Mouse (Mus musculus): ENCODE results near the gene Slc7a1. TPM values are rescaled to one million over a fixed set of nuclear protein-coding genes. Genes with fewer than 3 reads are reported as not detected.

Gene Slc7a1
- polyA plus RNA-seq, 1 experiment = 12.8 TPM

DNA sequence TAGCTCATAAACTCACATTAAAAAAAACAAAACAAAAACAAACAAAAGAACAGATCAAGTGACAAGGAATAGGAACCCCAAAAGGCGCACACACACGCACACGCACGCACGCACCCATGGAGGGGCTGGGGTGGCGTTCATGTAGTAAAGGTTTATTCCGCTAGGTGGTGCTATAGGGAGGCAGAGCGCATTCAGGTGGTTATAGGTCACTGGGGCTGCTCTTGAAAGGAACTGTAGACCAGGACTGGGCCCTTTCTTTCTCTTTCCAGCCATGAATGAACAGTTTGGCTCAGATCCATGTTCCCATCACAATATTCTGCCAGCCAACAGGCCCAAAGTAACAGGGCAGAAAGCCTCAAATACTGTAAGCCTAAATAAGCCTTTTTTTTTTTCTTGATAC, 53.2 kb downstream of the Slc7a1 start:
- Histone ChIP-seq H3K4me3 (ENCODE audit: control insufficient read depth, insufficient read depth, low read length) (no peak overlapping the region), H3K4me1 (replicated peaks; ENCODE audit: control insufficient read depth, insufficient read depth, low read length) (peaks cover 12% of the 10 kb centered on the region), H3K36me3 (ENCODE audit: control insufficient read depth, insufficient read depth, low read length) (no peaks in the 10 kb centered on the region), H3K27me3 (ENCODE audit: control insufficient read depth, insufficient read depth, low read length) (no peaks in the 10 kb centered on the region), H3K27ac (ENCODE audit: control insufficient read depth, insufficient read depth, low read length) (no peak overlapping the region)
- peak; percentile 25 for DNase-seq
- TF ChIP-seq CTCF (IDR thresholded peaks at IDR 0.05; ENCODE audit: borderline replicate concordance, control insufficient read depth, extremely low read depth, insufficient read depth, low read length, poor library complexity) = no peak
- no peak for TF ChIP-seq POLR2A (IDR thresholded peaks at IDR 0.05; ENCODE audit: control insufficient read depth, extremely low read depth, insufficient read depth, low read length, poor library complexity)
- WGBS = 94% methylated on average over 8 of the region's 8 CpGs

DNA sequence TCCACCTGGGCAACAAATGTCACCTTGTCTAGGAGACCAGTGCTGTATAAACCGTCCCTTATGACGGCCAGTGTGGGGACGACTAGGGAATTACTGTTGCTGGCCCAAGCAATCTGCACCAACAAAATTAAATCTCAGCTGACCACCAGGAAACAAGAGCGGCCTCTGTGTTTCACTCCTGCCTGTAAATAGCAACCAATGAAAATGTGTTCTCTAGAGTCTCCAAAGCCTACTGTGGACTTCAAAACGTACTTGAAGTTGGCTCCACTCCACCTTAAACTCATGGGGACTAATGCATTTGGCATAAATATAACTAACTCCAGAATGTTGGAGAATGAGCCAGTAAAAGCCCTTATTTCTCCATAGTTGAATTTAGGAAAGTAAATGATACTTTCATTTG, 55.3 kb downstream of the Slc7a1 start:
- Histone ChIP-seq H3K27ac (ENCODE audit: control insufficient read depth, insufficient read depth, low read length) (no peak overlapping the region), H3K4me3 (ENCODE audit: control insufficient read depth, insufficient read depth, low read length) (no peak overlapping the region), H3K4me1 (replicated peaks; ENCODE audit: control insufficient read depth, insufficient read depth, low read length) (peaks cover 12% of the 10 kb centered on the region), H3K36me3 (ENCODE audit: control insufficient read depth, insufficient read depth, low read length) (no peaks in the 10 kb centered on the region), H3K27me3 (ENCODE audit: control insufficient read depth, insufficient read depth, low read length) (no peaks in the 10 kb centered on the region)
- TF ChIP-seq POLR2A (IDR thresholded peaks at IDR 0.05; ENCODE audit: control insufficient read depth, extremely low read depth, insufficient read depth, low read length, poor library complexity) (no peak), CTCF (IDR thresholded peaks at IDR 0.05; ENCODE audit: borderline replicate concordance, control insufficient read depth, extremely low read depth, insufficient read depth, low read length, poor library complexity) (no peak)
- 92% methylated on average over 5 of the region's 5 CpGs for WGBS
- no peak for DNase-seq

DNA sequence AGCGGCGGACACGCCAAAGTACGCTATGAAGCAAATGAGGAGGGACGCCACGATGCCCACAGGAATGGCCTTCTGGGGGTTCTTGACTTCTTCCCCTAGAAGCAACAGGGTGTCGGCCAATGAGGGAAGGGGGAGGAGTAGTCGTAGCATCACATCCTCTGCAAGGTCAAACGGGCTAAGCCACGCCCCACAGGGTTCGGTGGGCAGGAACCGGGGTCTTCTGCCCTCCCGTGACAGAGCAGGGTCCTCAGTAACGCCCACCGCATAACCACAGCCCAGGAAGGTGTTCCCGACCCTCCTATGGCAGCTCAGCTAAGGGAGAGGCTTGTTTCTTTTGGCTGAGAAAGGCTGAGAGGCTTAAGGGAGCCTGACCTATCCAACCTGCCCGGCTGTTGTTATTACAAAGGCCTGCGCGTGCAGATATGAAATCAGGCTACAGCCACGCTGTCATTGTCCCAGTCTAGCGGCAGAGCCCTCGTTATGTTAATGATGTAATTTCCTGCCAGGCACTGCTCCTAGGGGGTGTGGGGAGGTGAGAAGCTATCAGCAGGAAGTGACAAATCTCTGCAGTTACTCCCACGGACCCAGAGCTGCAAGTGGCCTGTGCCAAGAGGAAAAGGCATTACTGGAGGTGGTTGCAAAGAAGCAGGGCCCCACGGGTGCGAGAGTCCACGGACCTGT, 57.5 kb downstream of the Slc7a1 start:
- H3K4me3 ChIP-seq (ENCODE audit: control insufficient read depth, insufficient read depth, low read length) = peak overlapping the region; percentile 21; the same call in 1 of the 2 replicates
- H3K4me1 ChIP-seq (replicated peaks; ENCODE audit: control insufficient read depth, insufficient read depth, low read length) = peaks cover 12% of the 10 kb centered on the region
- peak overlapping the region; percentile 42; the same call in 1 of the 2 replicates for H3K27ac ChIP-seq (ENCODE audit: control insufficient read depth, insufficient read depth, low read length)
- no peaks in the 10 kb centered on the region for H3K27me3 ChIP-seq (ENCODE audit: control insufficient read depth, insufficient read depth, low read length)
- WGBS = 68% methylated on average over 26 of the region's 26 CpGs
- DNase-seq = no peak
- H3K36me3 ChIP-seq (ENCODE audit: control insufficient read depth, insufficient read depth, low read length) = no peaks in the 10 kb centered on the region
- TF ChIP-seq POLR2A (IDR thresholded peaks at IDR 0.05; ENCODE audit: control insufficient read depth, extremely low read depth, insufficient read depth, low read length, poor library complexity) (no peak), CTCF (IDR thresholded peaks at IDR 0.05; ENCODE audit: borderline replicate concordance, control insufficient read depth, extremely low read depth, insufficient read depth, low read length, poor library complexity) (no peak)

DNA sequence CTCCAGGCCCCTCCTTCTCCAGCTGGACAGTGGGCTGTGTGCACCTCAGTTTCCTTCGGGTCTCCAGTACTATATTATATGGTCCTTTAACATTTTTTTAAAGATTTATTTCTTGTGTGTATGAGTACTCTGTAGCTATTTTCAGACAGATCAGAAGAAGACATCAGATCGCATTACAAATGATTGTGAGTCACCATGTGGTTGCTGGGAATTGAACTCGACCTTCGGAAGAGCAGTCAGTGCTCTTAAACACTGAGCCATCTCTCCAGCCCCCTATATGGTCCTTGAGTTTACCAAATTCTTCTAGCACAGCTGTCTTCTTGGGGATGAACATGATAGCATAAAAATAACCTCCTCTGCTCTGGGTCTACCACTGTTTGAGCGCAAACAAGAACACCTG, 60.6 kb downstream of the Slc7a1 start:
- H3K36me3 ChIP-seq (ENCODE audit: control insufficient read depth, insufficient read depth, low read length) = no peaks in the 10 kb centered on the region; the same call in 1 of the 2 replicates
- WGBS = 96% methylated on average over 5 of the region's 5 CpGs
- H3K4me3 ChIP-seq (ENCODE audit: control insufficient read depth, insufficient read depth, low read length) = no peak overlapping the region
- TF ChIP-seq POLR2A (IDR thresholded peaks at IDR 0.05; ENCODE audit: control insufficient read depth, extremely low read depth, insufficient read depth, low read length, poor library complexity) = no peak
- no peak for TF ChIP-seq CTCF (IDR thresholded peaks at IDR 0.05; ENCODE audit: borderline replicate concordance, control insufficient read depth, extremely low read depth, insufficient read depth, low read length, poor library complexity)
- no peaks in the 10 kb centered on the region for H3K27me3 ChIP-seq (ENCODE audit: control insufficient read depth, insufficient read depth, low read length)
- no peak overlapping the region for H3K27ac ChIP-seq (ENCODE audit: control insufficient read depth, insufficient read depth, low read length)
- DNase-seq = no peak
- H3K4me1 ChIP-seq (replicated peaks; ENCODE audit: control insufficient read depth, insufficient read depth, low read length) = peaks cover 12% of the 10 kb centered on the region

DNA sequence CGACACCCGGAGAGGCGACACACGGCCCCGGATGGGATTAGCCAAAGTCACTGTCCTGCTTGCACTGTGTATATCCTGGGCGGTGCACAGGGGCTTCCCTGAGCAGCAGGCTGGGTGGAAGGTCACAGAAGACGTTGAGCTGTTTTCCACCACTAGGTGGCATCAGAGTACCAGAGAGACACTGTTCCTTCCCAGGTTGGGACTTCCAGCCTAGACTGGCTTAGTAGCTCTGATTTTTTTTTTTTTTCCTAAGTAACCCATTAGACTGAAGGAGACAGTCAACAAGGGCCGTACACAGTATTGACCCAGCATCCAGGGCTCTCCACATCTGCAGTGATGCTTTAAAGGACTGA, 67.1 kb downstream of the Slc7a1 start:
- TF ChIP-seq POLR2A (IDR thresholded peaks at IDR 0.05; ENCODE audit: control insufficient read depth, extremely low read depth, insufficient read depth, low read length, poor library complexity) = no peak
- TF ChIP-seq CTCF (IDR thresholded peaks at IDR 0.05; ENCODE audit: borderline replicate concordance, control insufficient read depth, extremely low read depth, insufficient read depth, low read length, poor library complexity) = peak; percentile 63; the same call in 1 of the 2 replicates
- no peaks in the 10 kb centered on the region for H3K27me3 ChIP-seq (ENCODE audit: control insufficient read depth, insufficient read depth, low read length)
- H3K4me1 ChIP-seq (replicated peaks; ENCODE audit: control insufficient read depth, insufficient read depth, low read length) = no peaks in the 10 kb centered on the region
- no peaks in the 10 kb centered on the region; the same call in none of the 2 replicates for H3K36me3 ChIP-seq (ENCODE audit: control insufficient read depth, insufficient read depth, low read length)
- H3K4me3 ChIP-seq (ENCODE audit: control insufficient read depth, insufficient read depth, low read length) = no peak overlapping the region
- DNase-seq = peak; percentile 68
- H3K27ac ChIP-seq (ENCODE audit: control insufficient read depth, insufficient read depth, low read length) = no peak overlapping the region
- 64% methylated on average over 8 of the region's 8 CpGs for WGBS

DNA sequence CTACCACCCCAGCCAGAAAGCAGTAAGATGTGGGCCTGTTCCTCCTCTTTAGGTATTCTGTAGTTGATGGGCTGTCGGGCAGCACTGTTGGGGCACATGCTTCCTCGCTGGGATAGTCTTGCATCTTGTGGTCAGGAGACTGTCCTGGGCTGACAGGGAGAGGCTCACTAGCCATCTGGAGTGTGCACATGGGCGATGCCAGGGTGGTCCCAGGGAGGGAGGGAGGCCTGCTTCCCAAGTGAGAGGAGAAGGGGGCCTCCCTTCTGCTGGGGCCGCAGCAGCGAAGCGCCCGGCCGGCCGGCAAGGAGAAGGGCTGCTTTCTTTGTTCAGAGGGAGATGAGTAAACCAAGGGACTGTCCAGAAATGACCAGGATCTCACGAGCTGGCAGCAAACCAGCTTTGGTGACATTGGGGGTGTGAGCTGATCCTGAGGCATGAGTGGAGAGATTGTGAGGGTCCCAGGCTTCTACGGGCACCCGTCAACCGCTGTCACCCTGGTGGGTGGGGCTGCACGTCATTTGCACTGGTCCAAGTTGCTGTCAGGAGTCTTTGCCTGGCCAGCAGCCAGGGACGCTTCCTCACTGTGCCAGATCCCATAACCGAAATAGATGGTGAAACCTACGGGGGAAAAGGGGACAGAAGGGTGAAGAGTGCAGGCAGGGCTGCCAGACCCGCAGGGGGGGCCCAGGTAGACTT, 67.6 kb downstream of the Slc7a1 start:
- 97% methylated on average over 18 of the region's 18 CpGs for WGBS
- Histone ChIP-seq H3K27ac (ENCODE audit: control insufficient read depth, insufficient read depth, low read length) (no peak overlapping the region), H3K36me3 (ENCODE audit: control insufficient read depth, insufficient read depth, low read length) (no peaks in the 10 kb centered on the region; the same call in none of the 2 replicates), H3K4me1 (replicated peaks; ENCODE audit: control insufficient read depth, insufficient read depth, low read length) (no peaks in the 10 kb centered on the region), H3K27me3 (ENCODE audit: control insufficient read depth, insufficient read depth, low read length) (no peaks in the 10 kb centered on the region), H3K4me3 (ENCODE audit: control insufficient read depth, insufficient read depth, low read length) (no peak overlapping the region)
- DNase-seq = no peak
- TF ChIP-seq POLR2A (IDR thresholded peaks at IDR 0.05; ENCODE audit: control insufficient read depth, extremely low read depth, insufficient read depth, low read length, poor library complexity) = no peak
- no peak for TF ChIP-seq CTCF (IDR thresholded peaks at IDR 0.05; ENCODE audit: borderline replicate concordance, control insufficient read depth, extremely low read depth, insufficient read depth, low read length, poor library complexity)
